Mouse (Mus musculus): ENCODE results near the gene Col4a2. TPM values are rescaled to one million over a fixed set of nuclear protein-coding genes. Genes with fewer than 3 reads are reported as not detected.

Gene Col4a2
- polyA plus RNA-seq, 1 experiment = 77.1 TPM

DNA sequence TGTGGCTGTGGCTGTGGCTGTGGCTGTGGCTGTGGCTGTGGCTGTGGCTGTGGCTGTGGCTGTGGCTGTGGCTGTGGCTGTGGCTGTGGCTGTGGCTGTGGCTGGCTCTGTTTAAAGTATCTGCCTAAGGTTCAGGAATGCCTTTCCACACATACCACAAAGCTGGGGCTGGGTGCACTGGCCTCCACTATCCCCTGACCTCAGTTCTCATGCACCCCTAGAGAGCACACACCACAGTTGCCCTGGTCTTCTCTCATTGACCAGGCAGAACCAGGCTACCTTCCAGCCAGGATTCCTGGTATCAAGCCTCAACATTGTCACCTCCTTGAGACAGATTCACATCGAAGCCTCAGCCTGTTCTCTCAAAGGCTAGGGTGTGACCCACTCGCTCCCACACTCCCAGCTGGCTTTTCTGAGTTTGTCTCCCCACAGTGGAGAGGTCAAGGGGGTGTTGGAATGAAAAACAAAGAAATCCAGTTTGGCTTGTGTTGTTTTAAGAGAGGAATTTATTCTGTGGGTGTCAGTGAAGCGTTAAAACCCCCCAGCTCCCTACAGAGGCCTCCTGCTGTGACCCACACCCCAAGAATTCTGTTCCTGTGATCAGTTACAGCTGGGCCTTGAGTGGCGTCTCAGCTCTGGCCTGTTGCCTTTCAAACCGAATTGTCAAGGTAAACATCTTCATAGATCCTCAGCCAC, 15.3 kb downstream of the Col4a2 start:
- no peak for DNase-seq (ENCODE audit: low read depth)
- TF ChIP-seq CTCF (IDR thresholded peaks at IDR 0.05; ENCODE audit: borderline replicate concordance, extremely low read depth, insufficient read depth, insufficient read length) = no peak
- TF ChIP-seq POLR2A (IDR thresholded peaks at IDR 0.05; ENCODE audit: borderline replicate concordance, extremely low read depth, insufficient read depth, insufficient read length, poor library complexity, severe bottlenecking) = no peak

DNA sequence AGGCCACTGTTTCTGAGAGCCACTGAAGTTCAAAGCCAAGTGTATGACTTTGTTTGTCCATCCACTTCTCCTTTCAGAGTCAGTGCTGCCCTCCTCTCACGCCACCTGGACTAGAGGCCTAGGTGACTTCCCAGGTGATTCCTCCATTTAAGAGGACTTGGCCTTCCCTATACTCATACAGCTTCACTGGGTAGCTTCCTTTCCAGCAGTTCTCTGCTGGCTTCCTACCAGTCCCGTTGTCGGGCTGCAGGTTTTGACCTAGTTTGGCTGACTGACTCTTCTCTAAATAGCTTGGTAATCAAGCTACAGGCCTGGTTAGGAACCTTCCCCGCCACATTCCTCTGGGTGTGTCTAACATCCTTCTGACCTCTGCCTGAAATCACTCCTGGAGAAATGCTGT, 19.0 kb downstream of the Col4a2 start:
- no peak for DNase-seq (ENCODE audit: low read depth)
- TF ChIP-seq CTCF (IDR thresholded peaks at IDR 0.05; ENCODE audit: borderline replicate concordance, extremely low read depth, insufficient read depth, insufficient read length) (no peak), POLR2A (IDR thresholded peaks at IDR 0.05; ENCODE audit: borderline replicate concordance, extremely low read depth, insufficient read depth, insufficient read length, poor library complexity, severe bottlenecking) (no peak)

DNA sequence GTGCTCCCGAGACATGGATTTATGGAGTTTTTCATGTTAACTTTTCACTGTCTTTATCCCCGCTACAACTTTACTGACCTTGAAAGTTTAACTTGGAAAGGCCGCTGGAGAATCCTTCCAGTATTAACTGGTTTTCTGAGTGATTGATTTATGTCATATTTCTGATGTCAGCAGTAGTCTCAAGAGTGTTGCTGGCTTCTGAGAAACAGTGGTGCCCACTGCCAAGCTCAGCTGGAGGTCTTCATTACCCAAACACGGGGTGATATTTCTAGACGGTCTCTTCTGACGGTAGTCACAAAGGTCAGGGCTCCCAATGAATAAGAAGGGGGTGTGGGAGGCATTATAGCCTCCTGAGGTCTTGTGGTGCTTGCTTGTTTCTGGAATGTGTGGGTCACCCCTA, 21.1 kb downstream of the Col4a2 start:
- DNase-seq (ENCODE audit: low read depth) = no peak
- TF ChIP-seq POLR2A (IDR thresholded peaks at IDR 0.05; ENCODE audit: borderline replicate concordance, extremely low read depth, insufficient read depth, insufficient read length, poor library complexity, severe bottlenecking) (no peak), CTCF (IDR thresholded peaks at IDR 0.05; ENCODE audit: borderline replicate concordance, extremely low read depth, insufficient read depth, insufficient read length) (no peak)

DNA sequence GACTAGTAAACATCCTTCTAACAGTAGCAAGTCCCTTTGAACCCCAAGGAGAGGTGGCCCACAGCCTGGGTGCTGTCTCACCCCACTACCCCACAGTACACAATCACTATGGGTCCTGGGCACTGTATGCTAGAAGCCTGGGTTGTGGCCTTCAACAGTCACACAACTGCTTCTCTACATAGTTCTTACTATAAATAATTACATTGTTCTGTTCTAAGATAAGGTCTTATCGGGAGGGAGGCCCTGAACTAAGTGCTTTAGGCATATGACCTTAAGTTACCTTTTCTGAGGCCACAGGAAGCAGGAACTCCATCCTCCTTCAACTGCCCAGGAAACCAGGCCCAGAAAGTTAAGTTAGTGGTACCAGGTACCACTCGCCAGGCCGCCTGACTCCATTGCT, 21.9 kb downstream of the Col4a2 start:
- TF ChIP-seq POLR2A (IDR thresholded peaks at IDR 0.05; ENCODE audit: borderline replicate concordance, extremely low read depth, insufficient read depth, insufficient read length, poor library complexity, severe bottlenecking) = no peak

DNA sequence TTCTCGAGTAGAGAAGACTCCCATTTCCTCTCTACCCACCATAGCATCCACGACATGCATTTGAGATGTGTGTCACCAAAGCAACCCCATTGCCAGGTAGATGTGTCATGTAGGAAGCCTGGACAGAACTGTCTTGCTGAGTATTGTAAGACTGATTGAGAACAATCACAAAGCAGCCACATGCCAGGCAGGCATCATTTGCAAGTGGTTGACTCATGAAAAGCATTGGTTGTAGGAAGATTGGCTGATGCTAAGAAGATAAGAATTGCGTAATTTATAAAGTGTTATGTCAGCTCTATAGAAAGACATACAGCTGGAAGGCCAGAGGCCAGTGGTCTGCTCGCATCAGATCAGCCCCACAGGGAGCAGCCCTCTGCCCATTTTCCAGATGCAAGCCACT, 22.6 kb downstream of the Col4a2 start:
- no peak for TF ChIP-seq POLR2A (IDR thresholded peaks at IDR 0.05; ENCODE audit: borderline replicate concordance, extremely low read depth, insufficient read depth, insufficient read length, poor library complexity, severe bottlenecking)
- TF ChIP-seq CTCF (IDR thresholded peaks at IDR 0.05; ENCODE audit: borderline replicate concordance, extremely low read depth, insufficient read depth, insufficient read length) = no peak
- no peak for DNase-seq (ENCODE audit: low read depth)

More for the DNA sequence above, 21.9 kb downstream of the Col4a2 start:
- no peak for DNase-seq (ENCODE audit: low read depth)

DNA sequence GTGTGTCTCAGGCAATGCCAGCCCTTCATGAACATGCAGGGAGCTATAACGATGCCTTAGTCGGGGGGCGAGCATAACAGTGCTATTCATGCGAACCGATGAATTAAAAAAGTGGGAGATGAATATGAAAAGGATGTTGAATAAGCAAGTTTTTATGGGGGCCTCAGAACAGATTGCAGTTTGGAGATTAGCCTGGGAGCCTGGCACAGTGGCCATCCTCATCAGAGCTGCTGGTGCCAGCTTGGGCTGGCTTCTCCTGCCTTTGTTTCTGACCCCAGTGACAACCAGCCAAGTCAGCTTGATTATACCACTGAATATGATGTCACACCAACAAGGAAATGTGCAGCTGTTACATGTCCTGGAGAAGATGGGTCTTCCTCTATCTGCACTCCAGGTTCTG, 23.7 kb downstream of the Col4a2 start:
- TF ChIP-seq CTCF (IDR thresholded peaks at IDR 0.05; ENCODE audit: borderline replicate concordance, extremely low read depth, insufficient read depth, insufficient read length) = no peak

DNA sequence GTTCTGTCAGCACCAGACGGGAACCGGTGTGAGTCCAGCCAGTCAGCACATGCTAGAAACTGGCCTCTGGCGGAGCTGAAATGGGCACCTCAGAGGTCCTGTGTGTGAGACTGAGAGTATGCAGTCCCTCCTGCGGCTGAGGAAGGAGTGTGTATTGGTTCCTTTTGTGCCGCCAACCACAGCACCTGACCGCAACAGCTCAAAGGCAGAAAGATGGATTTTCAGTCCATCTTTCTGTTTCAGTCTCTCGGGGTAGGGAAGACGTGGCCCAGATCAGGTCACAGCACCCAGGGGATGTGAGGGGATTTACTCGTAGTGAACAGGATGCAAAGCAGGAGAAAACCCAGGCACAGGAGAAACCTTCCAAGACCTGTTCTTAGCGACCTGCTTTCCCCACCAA, 25.0 kb downstream of the Col4a2 start:
- TF ChIP-seq CTCF (IDR thresholded peaks at IDR 0.05; ENCODE audit: borderline replicate concordance, extremely low read depth, insufficient read depth, insufficient read length) (no peak), POLR2A (IDR thresholded peaks at IDR 0.05; ENCODE audit: borderline replicate concordance, extremely low read depth, insufficient read depth, insufficient read length, poor library complexity, severe bottlenecking) (no peak)
- no peak for DNase-seq (ENCODE audit: low read depth)

More for the DNA sequence above, 23.7 kb downstream of the Col4a2 start:
- peak; percentile 48 for DNase-seq (ENCODE audit: low read depth)

DNA sequence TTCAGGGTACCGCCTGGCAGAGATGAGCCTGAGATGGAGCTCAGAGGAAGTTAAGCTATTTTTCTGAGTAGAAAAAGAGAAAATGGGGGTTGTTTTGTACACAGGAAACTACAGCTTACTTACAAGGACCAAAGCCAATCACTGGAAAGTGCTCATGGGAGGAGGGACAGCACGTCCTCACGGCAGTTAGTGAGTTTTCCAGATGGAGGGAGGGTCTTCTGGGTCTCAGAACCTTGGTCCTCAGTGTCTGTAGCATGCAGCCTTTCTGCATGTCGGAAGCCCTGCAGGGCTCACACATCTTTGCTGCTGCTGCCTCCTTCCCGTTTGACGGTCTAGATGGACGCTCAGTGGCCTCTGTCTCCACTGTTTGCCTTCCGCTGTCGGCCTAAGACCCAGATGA, 25.9 kb downstream of the Col4a2 start:
- TF ChIP-seq CTCF (IDR thresholded peaks at IDR 0.05; ENCODE audit: borderline replicate concordance, extremely low read depth, insufficient read depth, insufficient read length) (no peak), POLR2A (IDR thresholded peaks at IDR 0.05; ENCODE audit: borderline replicate concordance, extremely low read depth, insufficient read depth, insufficient read length, poor library complexity, severe bottlenecking) (no peak)
- no peak for DNase-seq (ENCODE audit: low read depth)

DNA sequence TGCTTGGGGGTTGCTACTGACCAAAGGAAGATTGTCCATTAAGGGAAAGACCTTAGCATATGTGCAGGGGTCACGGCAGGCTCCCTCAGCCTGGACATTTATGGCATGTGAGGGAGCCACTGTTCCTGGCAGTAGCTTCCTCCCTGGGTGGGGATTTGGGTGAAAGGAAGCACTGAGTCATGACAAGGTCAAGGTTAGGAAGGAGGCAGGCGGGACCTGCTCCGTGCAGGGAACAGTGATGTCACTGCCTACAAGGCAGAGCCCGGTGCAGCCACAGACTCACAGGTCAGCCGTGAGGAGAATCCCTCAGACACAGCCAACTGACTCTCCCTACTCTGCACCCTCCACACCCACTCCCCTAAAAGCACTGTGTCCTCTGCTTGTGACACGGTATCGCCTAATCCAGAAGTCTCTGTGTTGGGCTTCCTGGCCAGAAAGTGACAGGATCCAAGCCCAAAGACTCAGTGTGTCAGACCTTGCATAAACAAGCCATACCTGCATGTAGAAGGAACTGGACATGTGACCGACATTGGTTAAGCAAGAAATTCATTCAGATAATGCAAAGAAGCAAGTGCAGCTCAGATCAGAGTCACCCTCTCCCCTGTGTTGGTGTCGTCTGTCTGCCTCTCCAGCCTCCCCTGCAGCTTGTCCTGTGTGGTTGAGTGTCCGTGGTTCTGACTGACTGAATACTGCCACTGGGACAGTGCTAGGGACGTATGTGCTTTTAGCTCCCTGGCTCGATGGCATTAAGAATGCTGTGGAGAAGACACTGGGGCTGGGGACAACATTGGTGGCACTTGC, 27.9 kb downstream of the Col4a2 start:
- TF ChIP-seq POLR2A (IDR thresholded peaks at IDR 0.05; ENCODE audit: borderline replicate concordance, extremely low read depth, insufficient read depth, insufficient read length, poor library complexity, severe bottlenecking) (no peak), CTCF (IDR thresholded peaks at IDR 0.05; ENCODE audit: borderline replicate concordance, extremely low read depth, insufficient read depth, insufficient read length) (no peak)
- DNase-seq (ENCODE audit: low read depth) = no peak

DNA sequence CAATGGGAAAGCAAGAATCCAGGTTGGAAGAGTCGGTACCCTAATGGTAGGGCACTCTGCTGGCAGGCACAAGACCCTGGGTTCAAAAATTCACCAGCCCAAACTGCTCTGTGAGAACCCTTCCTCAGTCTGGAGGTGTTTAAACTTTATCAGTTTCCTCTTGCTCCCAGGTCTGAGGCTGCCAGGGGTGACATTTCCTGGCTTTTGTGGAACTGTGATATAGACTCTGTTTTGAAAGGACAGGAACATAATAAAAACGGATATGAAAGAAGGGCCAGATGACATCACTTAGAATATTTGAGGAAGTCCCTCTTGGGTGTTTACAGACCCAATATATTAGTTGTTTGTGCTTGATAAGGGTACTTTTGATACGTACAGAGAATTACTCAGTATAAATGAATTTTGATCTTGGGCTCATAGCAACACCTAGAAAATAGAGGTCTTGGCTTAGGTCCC, 28.5 kb downstream of the Col4a2 start:
- no peak for DNase-seq (ENCODE audit: low read depth)
- TF ChIP-seq CTCF (IDR thresholded peaks at IDR 0.05; ENCODE audit: borderline replicate concordance, extremely low read depth, insufficient read depth, insufficient read length) (no peak), POLR2A (IDR thresholded peaks at IDR 0.05; ENCODE audit: borderline replicate concordance, extremely low read depth, insufficient read depth, insufficient read length, poor library complexity, severe bottlenecking) (no peak)

DNA sequence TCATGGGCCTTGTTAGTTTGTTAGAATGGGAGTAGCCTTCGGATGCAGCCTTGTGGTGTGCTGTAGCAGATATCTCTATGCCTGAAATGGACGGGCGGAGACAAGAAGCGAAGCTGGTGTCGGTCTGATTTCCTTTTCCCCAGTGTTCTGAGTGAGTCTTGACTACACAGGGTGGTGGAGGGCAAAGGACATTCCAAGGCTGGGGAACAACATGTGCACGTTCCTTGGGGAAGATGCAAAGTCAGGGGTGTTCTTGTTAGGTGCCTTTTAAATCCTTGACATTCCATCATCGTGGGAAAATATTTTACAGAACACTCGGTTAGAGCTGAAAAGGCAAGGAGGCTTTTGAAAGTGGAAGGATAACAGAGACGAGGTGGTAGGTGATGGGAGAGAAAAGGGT, 31.9 kb downstream of the Col4a2 start:
- no peak for DNase-seq (ENCODE audit: low read depth)
- TF ChIP-seq CTCF (IDR thresholded peaks at IDR 0.05; ENCODE audit: borderline replicate concordance, extremely low read depth, insufficient read depth, insufficient read length) (no peak), POLR2A (IDR thresholded peaks at IDR 0.05; ENCODE audit: borderline replicate concordance, extremely low read depth, insufficient read depth, insufficient read length, poor library complexity, severe bottlenecking) (no peak)

DNA sequence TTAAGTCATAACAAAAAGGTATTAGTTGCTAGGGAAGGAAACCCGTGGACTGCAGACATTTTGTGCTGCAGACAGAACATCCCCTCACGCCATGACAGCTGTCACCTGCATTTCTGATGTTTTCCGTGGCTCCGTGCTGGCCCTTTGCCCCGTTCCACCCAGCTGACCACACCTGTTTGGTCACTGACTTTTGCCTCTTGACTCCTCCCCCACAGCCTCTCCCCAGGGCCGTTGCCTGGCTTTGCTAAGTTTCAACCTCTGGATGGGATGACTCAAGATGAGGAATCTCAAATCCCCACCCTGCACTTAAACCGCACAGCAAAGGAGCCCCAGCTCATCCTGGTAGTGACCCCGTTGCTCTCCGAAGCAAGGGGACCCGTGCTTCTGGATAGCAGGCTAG, 33.6 kb downstream of the Col4a2 start:
- no peak for DNase-seq (ENCODE audit: low read depth)
- TF ChIP-seq POLR2A (IDR thresholded peaks at IDR 0.05; ENCODE audit: borderline replicate concordance, extremely low read depth, insufficient read depth, insufficient read length, poor library complexity, severe bottlenecking) (no peak), CTCF (IDR thresholded peaks at IDR 0.05; ENCODE audit: borderline replicate concordance, extremely low read depth, insufficient read depth, insufficient read length) (no peak)

Measured in brain, embryonic 14.5 days (tissue).